Mouse (Mus musculus) adrenal gland, adult 18-20 months (tissue): ENCODE measurements around the gene Pced1b. TPM values are rescaled to one million over a fixed set of nuclear protein-coding genes. Genes with fewer than 3 reads are reported as not detected.
"Not testable (repeated sequence)": the region's sequence is repeated elsewhere in the genome, so short reads cannot be mapped to it uniquely, and the experiment has no call there.

Experiments used
- DNase-seq, 2 experiments: peaks; one replicate each; pipeline ENCODE4 v3.0.0; 2021 to 2022; ENCODE audit warnings: low spot score in 2 of 2
- total RNA-seq, 2 experiments: library from RNA; stranded (reverse); gene quantifications; 1 replicate in 1 of 2; 2 replicates in 1 of 2; pipeline ENCODE4 v1.2.3; 2021

Pced1b gene
- total RNA-seq, 2 experiments from 2014 or later, result 15.9 to 17.9 TPM

GRCm38 (mm10) chr15:97338377-97339060 is 91.6 kb downstream of the Pced1b start:
- no peak for DNase-seq

GRCm38 (mm10) chr15:97342336-97342735 is 95.4 kb downstream of the Pced1b start:
- DNase-seq, result no peak

- DNase-seq, result no peak
Measured at GRCm38 (mm10) chr15:97342945-97343344, 96.0 kb downstream of the Pced1b start.

- no peak for DNase-seq
Measured at GRCm38 (mm10) chr15:97343921-97344320, 97.0 kb downstream of the Pced1b start.

- no peak for DNase-seq
Measured at GRCm38 (mm10) chr15:97345110-97345509, 98.2 kb downstream of the Pced1b start.

- no peak for DNase-seq
Measured at GRCm38 (mm10) chr15:97345917-97346316, 99.0 kb downstream of the Pced1b start.

GRCm38 (mm10) chr15:97346413-97346812 is 99.5 kb downstream of the Pced1b start:
- no peak for DNase-seq

- DNase-seq, result no peak
Measured at GRCm38 (mm10) chr15:97346897-97347296, 100.0 kb downstream of the Pced1b start.

GRCm38 (mm10) chr15:97348566-97349315 is 101.8 kb downstream of the Pced1b start:
- DNase-seq, result peak; percentile 32 to 37

- DNase-seq, result peak in 1 of 2 experiments; percentile 12
Measured at GRCm38 (mm10) chr15:97350528-97350927, 103.6 kb downstream of the Pced1b start.

- peak in 1 of 2 experiments; percentile 10 for DNase-seq
Measured at GRCm38 (mm10) chr15:97351016-97351415, 104.1 kb downstream of the Pced1b start.

GRCm38 (mm10) chr15:97351681-97352080 is 104.8 kb downstream of the Pced1b start:
- no peak for DNase-seq

GRCm38 (mm10) chr15:97355676-97356303 is 108.9 kb downstream of the Pced1b start:
- no peak for DNase-seq

GRCm38 (mm10) chr15:97357016-97357415 is 110.1 kb downstream of the Pced1b start:
- DNase-seq, result no peak

GRCm38 (mm10) chr15:97360842-97361770 is 114.2 kb downstream of the Pced1b start:
- DNase-seq, result no peak

GRCm38 (mm10) chr15:97361771-97362171 is 114.9 kb downstream of the Pced1b start:
- DNase-seq, result no peak

- not testable (repeated sequence) for DNase-seq
Measured at GRCm38 (mm10) chr15:97364271-97364670, 117.4 kb downstream of the Pced1b start.

- DNase-seq, result no peak
Measured at GRCm38 (mm10) chr15:97364968-97365367, 118.1 kb downstream of the Pced1b start.

- no peak for DNase-seq
Measured at GRCm38 (mm10) chr15:97368035-97368608, 121.2 kb downstream of the Pced1b start.

- DNase-seq, result no peak
Measured at GRCm38 (mm10) chr15:97368631-97369030, 121.7 kb downstream of the Pced1b start.
